Mouse (Mus musculus) cortical plate, adult 2 months (tissue): ENCODE data around the gene Mgat5.

ENCODE experiments used
- CTCF ChIP-seq: fragments of 200-500 bp; IDR thresholded peaks from 2 replicates; pipeline ENCODE4 v1.5.1; 2011; ENCODE audit warnings: mild to moderate bottlenecking, control low read depth, low read length; ENCODE audit not compliant: insufficient read depth; ENCODE audit errors: extremely low read depth
- POLR2A ChIP-seq: fragments of 200-500 bp; IDR thresholded peaks from 2 replicates; pipeline ENCODE4 v1.6.1; 2011; ENCODE audit warnings: mild to moderate bottlenecking, low read length, control low read depth; ENCODE audit not compliant: insufficient read depth; ENCODE audit errors: extremely low read depth

DNA sequence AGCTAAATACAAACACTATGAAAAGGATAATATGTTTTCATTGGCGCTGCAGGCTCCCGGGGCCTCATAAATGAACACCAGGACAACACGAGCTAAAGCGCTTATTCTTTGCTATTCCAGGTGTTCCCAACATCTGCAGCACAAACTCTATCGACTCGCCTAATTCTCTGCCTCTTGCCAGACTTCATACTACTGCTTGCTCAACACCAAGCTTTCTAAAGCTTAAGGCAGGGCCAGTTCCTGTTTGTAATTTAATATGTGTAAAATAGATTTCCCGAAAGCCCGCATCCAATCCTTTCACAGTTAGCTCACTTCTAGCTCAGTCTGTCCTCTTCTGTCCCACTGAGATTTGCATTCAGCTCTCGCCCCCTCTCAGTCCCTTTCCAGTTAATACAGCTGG lies 182.8 kb downstream of the Mgat5 start:
- TF ChIP-seq CTCF (no peak), POLR2A (no peak)
